Mouse (Mus musculus): Measurements from ENCODE around the gene Cntn1. TPM values are rescaled to one million over a fixed set of nuclear protein-coding genes. Genes with fewer than 3 reads are reported as not detected.

Gene Cntn1
- polyA plus RNA-seq, 1 experiment: 0.11 TPM

GRCm38 (mm10) chr15:92206695-92207094, 155.7 kb downstream of the Cntn1 start:
- H3K4me1 ChIP-seq (ENCODE audit: control insufficient read depth, insufficient read depth, insufficient read length, low read length): no peaks in the 10 kb centered on the region
- WGBS: 75% methylated on average over 4 of the region's 4 CpGs
- no peak overlapping the region for H3K27ac ChIP-seq (ENCODE audit: insufficient read depth, low read depth, low read length)
- no peak for TF ChIP-seq CTCF (IDR thresholded peaks at IDR 0.05; ENCODE audit: extremely low read depth, insufficient read length, insufficient replicate concordance, low read depth, low read length)
- TF ChIP-seq POLR2A (IDR thresholded peaks at IDR 0.05; ENCODE audit: low read depth, low read length): no peak
- no peaks in the 10 kb centered on the region for H3K36me3 ChIP-seq (ENCODE audit: control insufficient read depth, insufficient read depth, low read length)
- no peak overlapping the region for H3K4me3 ChIP-seq (ENCODE audit: low read depth, low read length)
- no peaks in the 10 kb centered on the region for H3K27me3 ChIP-seq (ENCODE audit: control insufficient read depth, insufficient read depth, low read length)

GRCm38 (mm10) chr15:92209778-92210177, 158.8 kb downstream of the Cntn1 start:
- H3K36me3 ChIP-seq (ENCODE audit: control insufficient read depth, insufficient read depth, low read length): no peaks in the 10 kb centered on the region
- no peaks in the 10 kb centered on the region for H3K4me1 ChIP-seq (ENCODE audit: control insufficient read depth, insufficient read depth, insufficient read length, low read length)
- no peak overlapping the region for H3K4me3 ChIP-seq (ENCODE audit: low read depth, low read length)
- TF ChIP-seq POLR2A (IDR thresholded peaks at IDR 0.05; ENCODE audit: low read depth, low read length): no peak
- no peak for TF ChIP-seq CTCF (IDR thresholded peaks at IDR 0.05; ENCODE audit: extremely low read depth, insufficient read length, insufficient replicate concordance, low read depth, low read length)
- H3K27me3 ChIP-seq (ENCODE audit: control insufficient read depth, insufficient read depth, low read length): no peaks in the 10 kb centered on the region
- H3K27ac ChIP-seq (ENCODE audit: insufficient read depth, low read depth, low read length): no peak overlapping the region
- WGBS: 84% methylated on average over 1 of the region's 1 CpGs

- Histone ChIP-seq H3K36me3 (ENCODE audit: control insufficient read depth, insufficient read depth, low read length) (no peaks in the 10 kb centered on the region), H3K27ac (ENCODE audit: insufficient read depth, low read depth, low read length) (no peak overlapping the region), H3K27me3 (ENCODE audit: control insufficient read depth, insufficient read depth, low read length) (no peaks in the 10 kb centered on the region), H3K4me3 (ENCODE audit: low read depth, low read length) (no peak overlapping the region), H3K4me1 (ENCODE audit: control insufficient read depth, insufficient read depth, insufficient read length, low read length) (no peaks in the 10 kb centered on the region)
- WGBS: 72% methylated on average over 7 of the region's 7 CpGs
- TF ChIP-seq CTCF (IDR thresholded peaks at IDR 0.05; ENCODE audit: extremely low read depth, insufficient read length, insufficient replicate concordance, low read depth, low read length): no peak
- TF ChIP-seq POLR2A (IDR thresholded peaks at IDR 0.05; ENCODE audit: low read depth, low read length): no peak
Measured at GRCm38 (mm10) chr15:92210486-92211235, 159.7 kb downstream of the Cntn1 start.

- H3K4me3 ChIP-seq (ENCODE audit: low read depth, low read length): no peak overlapping the region
- TF ChIP-seq CTCF (IDR thresholded peaks at IDR 0.05; ENCODE audit: extremely low read depth, insufficient read length, insufficient replicate concordance, low read depth, low read length) (no peak), POLR2A (IDR thresholded peaks at IDR 0.05; ENCODE audit: low read depth, low read length) (no peak)
- H3K36me3 ChIP-seq (ENCODE audit: control insufficient read depth, insufficient read depth, low read length): no peaks in the 10 kb centered on the region
- H3K4me1 ChIP-seq (ENCODE audit: control insufficient read depth, insufficient read depth, insufficient read length, low read length): no peaks in the 10 kb centered on the region
- no peaks in the 10 kb centered on the region for H3K27me3 ChIP-seq (ENCODE audit: control insufficient read depth, insufficient read depth, low read length)
- no peak overlapping the region for H3K27ac ChIP-seq (ENCODE audit: insufficient read depth, low read depth, low read length)
- 53% methylated on average over 3 of the region's 3 CpGs for WGBS
Measured at GRCm38 (mm10) chr15:92215841-92216240, 164.9 kb downstream of the Cntn1 start.

- WGBS: 57% methylated on average over 2 of the region's 2 CpGs
- Histone ChIP-seq H3K27ac (ENCODE audit: insufficient read depth, low read depth, low read length) (no peak overlapping the region), H3K36me3 (ENCODE audit: control insufficient read depth, insufficient read depth, low read length) (no peaks in the 10 kb centered on the region), H3K27me3 (ENCODE audit: control insufficient read depth, insufficient read depth, low read length) (no peaks in the 10 kb centered on the region), H3K4me3 (ENCODE audit: low read depth, low read length) (no peak overlapping the region), H3K4me1 (ENCODE audit: control insufficient read depth, insufficient read depth, insufficient read length, low read length) (no peaks in the 10 kb centered on the region)
- no peak for TF ChIP-seq POLR2A (IDR thresholded peaks at IDR 0.05; ENCODE audit: low read depth, low read length)
- TF ChIP-seq CTCF (IDR thresholded peaks at IDR 0.05; ENCODE audit: extremely low read depth, insufficient read length, insufficient replicate concordance, low read depth, low read length): no peak
Measured at GRCm38 (mm10) chr15:92221446-92221845, 170.5 kb downstream of the Cntn1 start.

- 22% methylated on average over 7 of the region's 7 CpGs for WGBS
Measured at GRCm38 (mm10) chr15:92231386-92231785, 180.4 kb downstream of the Cntn1 start.

GRCm38 (mm10) chr15:92235836-92236235, 184.9 kb downstream of the Cntn1 start:
- no peak overlapping the region for H3K27ac ChIP-seq (ENCODE audit: insufficient read depth, low read depth, low read length)
- TF ChIP-seq CTCF (IDR thresholded peaks at IDR 0.05; ENCODE audit: extremely low read depth, insufficient read length, insufficient replicate concordance, low read depth, low read length): no peak
- no peak for TF ChIP-seq POLR2A (IDR thresholded peaks at IDR 0.05; ENCODE audit: low read depth, low read length)
- H3K27me3 ChIP-seq (ENCODE audit: control insufficient read depth, insufficient read depth, low read length): no peaks in the 10 kb centered on the region
- H3K36me3 ChIP-seq (ENCODE audit: control insufficient read depth, insufficient read depth, low read length): no peaks in the 10 kb centered on the region
- WGBS: 66% methylated on average over 6 of the region's 6 CpGs
- H3K4me3 ChIP-seq (ENCODE audit: low read depth, low read length): no peak overlapping the region
- no peaks in the 10 kb centered on the region for H3K4me1 ChIP-seq (ENCODE audit: control insufficient read depth, insufficient read depth, insufficient read length, low read length)

More at GRCm38 (mm10) chr15:92231386-92231785, 180.4 kb downstream of the Cntn1 start:
- Histone ChIP-seq H3K4me1 (ENCODE audit: control insufficient read depth, insufficient read depth, insufficient read length, low read length) (no peaks in the 10 kb centered on the region), H3K27ac (ENCODE audit: insufficient read depth, low read depth, low read length) (no peak overlapping the region), H3K4me3 (ENCODE audit: low read depth, low read length) (no peak overlapping the region), H3K36me3 (ENCODE audit: control insufficient read depth, insufficient read depth, low read length) (no peaks in the 10 kb centered on the region), H3K27me3 (ENCODE audit: control insufficient read depth, insufficient read depth, low read length) (no peaks in the 10 kb centered on the region)
- TF ChIP-seq CTCF (IDR thresholded peaks at IDR 0.05; ENCODE audit: extremely low read depth, insufficient read length, insufficient replicate concordance, low read depth, low read length) (no peak), POLR2A (IDR thresholded peaks at IDR 0.05; ENCODE audit: low read depth, low read length) (no peak)

All from small intestine, adult 2 months (tissue).